Mouse (Mus musculus) T-helper 17 cell (primary cell): ENCODE measurements around the gene Tent5d.

ENCODE experiments used
- in situ Hi-C, 2 experiments: fragments of 300-600 bp; cut with MboI, MseI; formaldehyde crosslinking; loops; 1 replicate in 1 of 2; 2 replicates in 1 of 2; pipeline ENCODE4 v1.15.1; 2025; ENCODE audit warnings: high pct_unique_total_duplicates in 2 of 2

Tent5d gene

GRCm38 (mm10) chrX:107792290-107792689, at the start of gene Tent5d:
TSS of gene Tent5d (plus strand) at chrX:107792590.
- in situ Hi-C loops: loop anchor here in 1 of 2 experiments (25.0 kb wide), 1 partner anchor 745 kb away; no protein-coding TSS in a partner anchor

- in situ Hi-C loops: no loop called here
Observed at GRCm38 (mm10) chrX:107767896-107768295, 24.5 kb upstream of the Tent5d start.

DNA sequence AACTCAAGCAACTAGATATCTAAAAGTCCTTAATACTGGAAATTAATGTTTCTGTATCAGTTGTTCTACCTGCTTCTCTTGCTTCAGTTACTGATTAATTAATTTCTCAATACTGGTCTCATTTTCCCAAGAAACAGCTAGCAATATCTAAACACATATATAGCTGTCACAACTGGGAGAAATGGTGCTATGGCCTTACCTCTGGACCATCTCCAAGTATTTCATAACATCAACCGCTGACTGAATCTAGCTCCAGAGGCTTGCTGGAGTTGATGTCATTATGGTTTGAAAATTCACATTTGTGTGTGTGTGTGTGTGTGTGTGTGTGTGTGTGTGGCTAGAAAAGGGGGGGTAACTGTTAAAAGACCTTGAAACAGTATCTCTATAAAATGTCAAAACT, 2.3 kb upstream of the Tent5d start:
- in situ Hi-C loops: loop anchor here in 1 of 2 experiments (25.0 kb wide), 1 partner anchor 747 kb away; no protein-coding TSS in a partner anchor

GRCm38 (mm10) chrX:107790750-107791493, 1.5 kb upstream of the Tent5d start:
- in situ Hi-C loops: loop anchor here in 1 of 2 experiments (25.0 kb wide), 1 partner anchor 746 kb away; no protein-coding TSS in a partner anchor

GRCm38 (mm10) chrX:107795785-107796184, 3.4 kb downstream of the Tent5d start:
- in situ Hi-C loops: loop anchor here in 1 of 2 experiments (25.0 kb wide), 1 partner anchor 742 kb away; no protein-coding TSS in a partner anchor

GRCm38 (mm10) chrX:107796919-107797318, 4.5 kb downstream of the Tent5d start:
- in situ Hi-C loops: loop anchor here in 1 of 2 experiments (25.0 kb wide), 1 partner anchor 740 kb away; no protein-coding TSS in a partner anchor

- in situ Hi-C loops: loop anchor here in 1 of 2 experiments (25.0 kb wide), 1 partner anchor 725 kb away; the partner anchor contains the start of gene P2ry10
Observed at GRCm38 (mm10) chrX:107812120-107812519, 19.7 kb downstream of the Tent5d start.

DNA sequence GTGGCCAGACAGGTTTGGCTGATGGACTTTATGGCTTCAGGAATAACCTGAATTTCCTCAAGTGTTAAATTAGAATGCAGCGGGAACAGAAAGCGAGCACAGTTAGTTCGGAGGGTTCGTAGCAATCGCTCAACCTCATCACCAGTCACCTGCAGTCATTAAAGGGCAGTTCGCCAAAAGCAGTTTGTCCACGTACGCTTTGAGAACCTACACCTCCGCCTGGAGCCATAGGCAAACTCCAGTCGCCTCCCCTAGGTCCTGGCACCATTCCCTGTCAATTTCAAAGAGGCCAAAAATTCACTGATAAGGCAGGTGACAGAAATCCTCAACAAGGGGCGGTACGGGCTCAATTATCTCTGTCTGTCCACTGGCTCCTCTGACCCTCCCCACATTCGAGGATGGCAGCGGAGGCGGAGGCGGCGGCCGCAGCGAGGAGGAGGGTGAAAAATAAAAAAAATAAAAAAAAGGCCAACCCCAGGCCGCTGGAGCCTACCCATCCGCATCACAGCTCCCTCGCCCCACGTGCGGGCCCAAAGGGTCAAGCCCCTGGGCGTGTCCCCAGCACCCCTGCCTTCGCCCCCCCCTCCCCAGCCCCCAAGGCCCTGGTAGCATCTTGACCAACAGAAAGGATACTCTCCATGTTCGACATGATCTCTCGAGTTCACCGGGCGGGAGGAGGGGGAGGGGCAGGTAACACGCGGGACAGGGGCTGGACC, 23.3 kb downstream of the Tent5d start:
- in situ Hi-C loops: loop anchor here in 1 of 2 experiments (25.0 kb wide), 1 partner anchor 728 kb away; the partner anchor contains the start of gene P2ry10

DNA sequence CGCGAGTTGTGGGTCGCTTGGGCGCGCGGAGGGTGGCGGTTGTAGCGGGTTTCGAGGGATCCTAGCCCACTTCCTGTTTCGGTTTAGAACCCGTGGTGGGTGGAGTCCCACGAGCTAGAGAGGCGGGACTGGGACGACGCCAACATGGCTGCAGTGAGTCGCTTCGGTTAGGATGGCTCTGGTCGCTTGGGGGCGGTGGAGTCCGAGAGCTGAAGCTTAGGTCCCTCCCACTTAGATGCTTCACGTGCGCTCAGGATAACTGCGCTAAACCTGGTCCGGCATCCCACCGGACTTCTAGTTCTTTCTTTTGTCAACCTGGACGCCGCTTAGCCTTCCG, 23.8 kb downstream of the Tent5d start, which contains the start of gene 2610002M06Rik:
2610002M06Rik (minus strand) TSS at position 117 of the 337 bp plus-strand sequence.
- in situ Hi-C loops: loop anchor here in 1 of 2 experiments (25.0 kb wide), 1 partner anchor 729 kb away; the partner anchor contains the start of gene P2ry10

- in situ Hi-C loops: loop anchor here in 1 of 2 experiments (25.0 kb wide), 1 partner anchor 729 kb away; the partner anchor contains the start of gene P2ry10
Observed at GRCm38 (mm10) chrX:107816726-107817125, 24.3 kb downstream of the Tent5d start.

- in situ Hi-C loops: no loop called here
Observed at GRCm38 (mm10) chrX:107858165-107858564, 65.8 kb downstream of the Tent5d start.
